Mouse (Mus musculus) erythroblast, embryonic 14.5 days (primary cell): ENCODE data around the gene Ttc19.

Experiments used
- GATA1 ChIP-seq: IDR thresholded peaks from 2 replicates; pipeline ENCODE4 v1.6.1; 2012; ENCODE audit warnings: low read length, inconsistent platforms, mixed read lengths
- TAL1 ChIP-seq: IDR thresholded peaks from 3 replicates; pipeline ENCODE4 v1.6.1; 2012; ENCODE audit warnings: low read length, inconsistent platforms, mixed read lengths

DNA sequence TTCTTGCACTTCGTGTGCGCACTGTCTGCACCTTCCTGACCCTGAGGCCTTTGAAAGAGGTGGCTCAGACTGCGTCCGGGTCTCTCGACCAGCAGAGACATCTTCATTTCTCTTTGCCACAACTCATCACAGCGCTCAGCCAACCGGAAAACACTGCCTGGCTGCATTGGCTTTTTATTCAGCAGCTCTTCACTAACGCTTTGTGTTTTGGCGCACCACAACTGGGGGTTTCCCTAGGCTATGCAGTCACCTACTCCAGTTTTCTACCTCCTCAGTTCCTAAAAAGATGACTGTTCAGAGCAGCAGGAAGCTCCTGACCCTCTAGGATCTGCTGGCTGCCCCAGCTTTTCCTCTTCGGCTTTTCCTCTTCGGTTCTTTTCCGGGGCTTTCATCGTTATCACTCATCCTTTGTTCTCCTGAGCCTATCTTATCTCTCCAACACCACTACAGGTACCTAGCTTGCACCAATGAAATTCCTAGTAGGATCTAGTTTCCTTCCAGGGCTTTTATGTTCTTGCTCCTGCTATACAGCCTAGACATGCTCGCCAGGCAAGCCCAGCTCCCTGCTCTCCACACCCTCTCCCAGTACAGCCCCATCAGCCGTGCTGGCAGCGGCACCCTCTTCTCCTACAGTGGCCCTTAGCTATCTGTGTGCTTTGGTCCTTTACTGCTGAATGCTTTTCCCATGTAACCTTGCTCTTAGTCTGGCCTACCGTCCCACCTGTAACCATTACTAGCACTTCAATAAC is 14.6 kb upstream of the Ttc19 start:
- TF ChIP-seq GATA1 (no peak), TAL1 (no peak)
